Mouse (Mus musculus): ENCODE data around the gene Cfap61. TPM values are rescaled to one million over a fixed set of nuclear protein-coding genes. Genes with fewer than 3 reads are reported as not detected.

Gene Cfap61
- total RNA-seq, 2 experiments from 2014 or later, result 3.8 to 3.9 TPM

- no peak for DNase-seq (ENCODE audit: extremely low spot score in 1 of 2, low spot score in 2 of 2)
- intact Hi-C loops (cut with DNase I), result no loop called here
These were observed 55.9 kb downstream of the Cfap61 start for GRCm38 (mm10) chr2:145990446-145990845.

DNA sequence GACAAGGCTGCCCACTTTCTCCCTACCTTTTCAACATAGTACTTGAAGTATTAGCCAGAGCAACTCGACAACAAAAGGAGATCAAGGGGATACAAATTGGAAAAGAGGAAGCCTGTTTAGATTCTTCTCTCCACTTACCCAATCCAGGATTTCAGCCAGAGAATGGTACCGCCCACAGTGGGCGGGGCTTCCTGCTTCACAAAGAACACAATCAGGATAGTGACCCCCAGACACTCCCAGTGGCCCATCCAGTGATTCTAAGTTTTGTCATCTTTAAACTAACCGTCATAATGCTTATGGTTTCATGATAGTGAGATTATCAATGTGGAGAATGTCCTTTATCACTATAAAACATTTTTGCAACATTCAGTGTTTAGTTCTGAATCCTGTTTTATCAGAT is 61.9 kb downstream of the Cfap61 start:
- intact Hi-C loops (cut with DNase I), result no loop called here
- no peak for DNase-seq (ENCODE audit: extremely low spot score in 1 of 2, low spot score in 2 of 2)

GRCm38 (mm10) chr2:145997956-145998525 is 63.5 kb downstream of the Cfap61 start:
- DNase-seq (ENCODE audit: extremely low spot score in 1 of 2, low spot score in 2 of 2), result no peak
- intact Hi-C loops (cut with DNase I), result no loop called here

DNA sequence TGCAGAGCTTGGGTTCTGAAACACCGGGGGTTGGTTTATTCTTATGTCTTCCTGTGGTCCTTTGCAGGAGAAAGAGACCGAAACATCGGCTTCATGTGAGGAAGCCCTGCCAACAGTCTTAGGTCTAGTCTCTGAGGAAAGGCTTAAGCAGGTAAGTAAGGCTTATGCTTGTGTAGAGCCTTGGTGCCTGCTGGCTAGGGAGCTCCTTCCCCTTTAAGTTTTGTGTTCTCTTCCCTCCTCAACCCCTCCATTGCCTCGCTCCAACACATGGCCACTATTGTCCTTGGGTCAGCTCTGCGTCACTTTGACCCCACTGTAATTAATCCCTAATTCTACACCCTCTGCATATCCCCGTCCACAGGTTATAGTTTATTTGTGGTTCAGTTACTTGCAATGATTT is 74.2 kb downstream of the Cfap61 start:
- intact Hi-C loops (cut with DNase I), result no loop called here
- DNase-seq (ENCODE audit: extremely low spot score in 1 of 2, low spot score in 2 of 2), result no peak

- intact Hi-C loops (cut with DNase I), result no loop called here
These were observed 75.2 kb downstream of the Cfap61 start for GRCm38 (mm10) chr2:146009596-146010349.

GRCm38 (mm10) chr2:146010816-146011215 is 76.2 kb downstream of the Cfap61 start:
- intact Hi-C loops (cut with DNase I), result no loop called here
- no peak for DNase-seq (ENCODE audit: extremely low spot score in 1 of 2, low spot score in 2 of 2)

More at GRCm38 (mm10) chr2:146009596-146010349, 75.2 kb downstream of the Cfap61 start:
- no peak for DNase-seq (ENCODE audit: extremely low spot score in 1 of 2, low spot score in 2 of 2)

DNA sequence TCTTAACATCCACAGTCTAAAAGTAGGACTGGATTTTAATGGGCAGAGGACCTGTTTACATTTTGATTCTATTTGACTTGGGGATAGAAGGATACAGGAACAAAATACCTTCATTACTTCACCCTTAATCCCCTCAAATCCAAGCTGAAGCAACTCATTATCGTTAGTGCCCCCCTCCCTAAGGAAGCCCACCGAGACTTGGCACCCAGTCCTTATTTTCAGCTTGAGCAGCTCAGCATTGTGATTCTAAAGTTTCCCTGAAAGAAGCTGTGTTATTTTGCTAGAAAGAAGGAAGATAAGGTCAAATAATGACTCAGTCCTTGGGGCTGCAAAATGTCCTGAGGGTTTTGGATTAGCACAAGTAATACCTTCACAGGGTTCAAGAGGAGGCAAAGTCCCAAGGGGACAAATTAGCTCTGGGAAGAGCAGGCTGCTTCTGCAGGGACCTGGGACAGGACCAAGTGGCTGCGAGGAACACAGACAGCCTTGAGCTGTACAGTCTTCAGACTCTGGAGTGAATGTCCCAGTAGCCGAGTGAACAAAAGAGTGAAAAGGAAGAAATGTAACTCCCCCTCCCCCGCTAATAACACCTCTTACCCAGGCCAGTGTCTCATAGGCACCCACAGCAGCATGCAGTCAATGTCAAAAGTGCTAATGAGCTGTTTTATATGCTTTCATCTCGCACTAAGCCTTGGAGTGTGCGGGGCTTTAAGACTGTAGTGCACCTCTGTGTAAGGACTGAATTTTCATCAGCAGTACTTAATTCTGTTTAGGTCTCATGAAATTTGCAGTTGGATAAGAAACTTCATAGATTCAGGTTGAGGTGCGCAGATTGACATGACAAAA is 81.0 kb downstream of the Cfap61 start:
- intact Hi-C loops (cut with DNase I), result no loop called here
- no peak for DNase-seq (ENCODE audit: extremely low spot score in 1 of 2, low spot score in 2 of 2)

DNA sequence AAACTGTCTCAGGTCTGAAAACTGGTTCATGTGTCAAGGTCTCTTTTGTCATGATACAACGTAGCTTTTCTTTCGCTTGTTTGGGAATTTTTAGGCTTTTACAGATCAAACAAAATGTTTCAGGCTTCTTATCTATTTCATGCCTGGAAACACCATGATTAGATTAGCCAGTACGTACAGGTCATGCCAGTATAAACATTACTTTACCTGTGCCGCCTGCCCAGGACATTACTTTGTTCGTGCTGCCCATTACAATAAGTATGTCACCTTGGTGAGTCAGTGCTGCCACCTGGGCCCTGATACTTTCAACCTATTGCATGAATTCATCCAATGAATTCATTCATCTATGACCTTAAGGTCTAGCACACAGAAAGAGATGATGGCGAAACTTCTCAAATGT is 88.3 kb downstream of the Cfap61 start:
- no peak for DNase-seq (ENCODE audit: extremely low spot score in 1 of 2, low spot score in 2 of 2)
- intact Hi-C loops (cut with DNase I), result no loop called here

- intact Hi-C loops (cut with DNase I), result no loop called here
- DNase-seq (ENCODE audit: extremely low spot score in 1 of 2, low spot score in 2 of 2), result no peak
These were observed 109.1 kb downstream of the Cfap61 start for GRCm38 (mm10) chr2:146043640-146044039.

DNA sequence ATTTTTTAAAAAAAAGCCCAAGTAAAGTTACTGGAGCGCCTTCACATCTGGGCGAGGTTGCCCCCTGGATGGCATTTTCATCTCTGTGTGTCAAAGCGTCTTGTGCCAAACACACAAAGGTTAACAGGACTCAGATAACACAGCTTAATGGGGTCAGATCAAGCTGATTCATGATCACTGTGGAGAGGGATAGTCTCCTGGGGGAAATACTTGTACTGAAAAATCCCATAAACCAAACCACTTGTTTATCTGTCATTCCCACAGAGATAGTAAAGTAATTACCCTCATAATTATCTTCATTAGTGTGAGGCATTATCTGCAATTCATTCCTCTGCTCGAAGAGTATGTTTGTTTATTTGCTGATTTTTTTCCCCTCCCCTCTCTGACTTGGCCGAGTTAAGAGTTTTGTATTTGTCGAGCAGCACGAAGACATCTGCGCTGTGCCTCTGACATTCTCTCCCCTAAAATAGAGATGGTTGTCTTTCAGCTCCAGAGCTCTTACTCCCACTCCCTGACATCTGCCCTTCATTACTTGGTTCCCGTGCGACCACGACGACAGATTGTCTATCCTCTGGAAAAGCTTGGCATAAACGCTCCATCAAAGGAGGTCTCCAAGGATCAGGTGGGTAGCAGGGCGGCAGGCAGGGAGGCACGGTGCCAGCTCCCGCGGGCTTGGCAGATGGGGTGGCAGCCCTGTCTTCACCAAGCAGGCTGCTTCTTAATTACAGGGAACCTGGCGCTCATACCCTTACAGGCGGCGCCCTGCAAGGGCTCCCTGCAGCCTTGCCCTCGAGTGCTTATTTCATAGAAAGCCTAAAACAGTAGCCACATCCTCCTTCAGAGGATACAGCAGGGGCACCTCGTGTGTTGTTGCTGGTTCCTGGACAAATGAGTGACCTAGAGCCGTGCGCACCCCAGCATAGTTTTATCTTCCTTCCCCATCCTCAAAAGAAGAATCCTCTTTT is 110.6 kb downstream of the Cfap61 start:
- intact Hi-C loops (cut with DNase I), result no loop called here
- peak; percentile 11 to 66 for DNase-seq (ENCODE audit: extremely low spot score in 1 of 2, low spot score in 2 of 2)

GRCm38 (mm10) chr2:146047691-146048090 is 113.1 kb downstream of the Cfap61 start:
- DNase-seq (ENCODE audit: extremely low spot score in 1 of 2, low spot score in 2 of 2), result no peak
- intact Hi-C loops (cut with DNase I), result no loop called here

DNA sequence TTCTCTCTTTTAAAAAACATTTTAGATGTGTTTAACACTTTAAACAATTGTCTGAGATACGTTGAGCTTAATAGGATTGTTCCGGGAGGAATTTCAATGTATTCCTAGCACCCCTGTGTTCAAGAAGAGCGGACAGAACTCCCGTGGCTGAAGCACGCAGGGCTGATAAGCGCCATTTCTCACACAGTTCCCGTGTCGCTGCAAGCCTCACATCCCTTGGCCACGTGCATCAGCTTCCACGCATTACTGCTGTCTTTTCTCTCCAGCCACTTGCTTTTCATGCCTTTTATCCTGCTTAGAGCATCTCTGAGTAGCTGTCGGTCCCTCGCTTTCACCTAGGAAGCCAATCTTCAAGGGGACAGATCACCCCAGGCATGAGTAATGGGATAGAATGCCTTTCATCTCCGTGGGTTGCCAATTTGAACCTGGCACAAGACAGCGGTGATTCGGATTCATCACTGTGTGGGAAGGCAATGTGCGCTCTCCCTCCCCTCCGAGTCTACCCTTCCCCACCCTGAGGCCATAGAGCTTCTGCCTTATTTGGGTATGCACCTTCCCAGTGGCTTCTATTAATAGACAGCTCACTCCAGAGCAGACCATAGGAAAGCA is 113.7 kb downstream of the Cfap61 start:
- DNase-seq (ENCODE audit: extremely low spot score in 1 of 2, low spot score in 2 of 2), result no peak
- intact Hi-C loops (cut with DNase I), result no loop called here

DNA sequence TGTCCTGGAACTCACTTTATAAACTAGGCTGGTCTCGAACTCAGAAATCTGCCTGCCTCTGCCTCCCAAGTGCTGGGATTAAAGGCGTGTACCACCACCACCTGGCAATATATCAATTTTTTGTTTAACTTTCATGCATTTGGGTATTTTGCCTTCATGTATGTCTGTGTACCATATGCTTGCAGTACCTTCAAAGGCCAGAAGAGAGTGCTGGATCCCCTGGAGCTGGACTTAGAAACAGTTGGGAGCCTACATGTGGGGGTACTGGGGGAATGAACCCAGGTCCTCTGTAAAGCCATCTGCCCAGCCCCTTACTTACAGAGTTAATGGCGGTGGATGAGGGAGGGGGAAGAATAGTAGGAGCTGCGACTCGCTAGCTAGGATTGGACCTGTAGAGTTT is 114.8 kb downstream of the Cfap61 start:
- intact Hi-C loops (cut with DNase I), result no loop called here
- no peak for DNase-seq (ENCODE audit: extremely low spot score in 1 of 2, low spot score in 2 of 2)

- intact Hi-C loops (cut with DNase I), result no loop called here
- DNase-seq (ENCODE audit: extremely low spot score in 1 of 2, low spot score in 2 of 2), result no peak
These were observed 115.5 kb downstream of the Cfap61 start for GRCm38 (mm10) chr2:146050069-146050468.

- DNase-seq (ENCODE audit: extremely low spot score in 1 of 2, low spot score in 2 of 2), result peak in 1 of 2 experiments; percentile 28
- intact Hi-C loops (cut with DNase I), result no loop called here
These were observed 116.8 kb downstream of the Cfap61 start for GRCm38 (mm10) chr2:146051334-146051733.

DNA sequence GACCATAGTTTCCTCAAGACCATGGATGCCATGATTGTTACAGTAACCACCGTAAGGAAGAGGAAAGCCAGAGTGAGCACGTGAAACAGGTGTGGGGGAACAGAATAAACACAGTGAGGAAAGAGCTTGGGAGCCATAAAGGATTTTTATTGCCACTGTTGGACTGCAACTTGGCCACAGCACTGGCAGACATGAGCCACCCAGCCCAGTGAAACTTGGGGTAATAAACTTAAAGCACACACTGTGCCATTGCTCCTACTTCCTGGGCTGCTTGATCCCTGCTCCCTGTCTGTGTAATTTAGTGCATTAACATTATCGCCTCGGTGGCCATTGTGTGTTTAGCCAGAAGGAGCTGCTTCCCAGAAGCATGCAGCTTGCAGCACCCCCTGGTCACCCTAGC is 122.5 kb downstream of the Cfap61 start:
- no peak for DNase-seq (ENCODE audit: extremely low spot score in 1 of 2, low spot score in 2 of 2)
- intact Hi-C loops (cut with DNase I), result no loop called here

- DNase-seq (ENCODE audit: extremely low spot score in 1 of 2, low spot score in 2 of 2), result no peak
- intact Hi-C loops (cut with DNase I), result no loop called here
These were observed 124.2 kb downstream of the Cfap61 start for GRCm38 (mm10) chr2:146058791-146059190.
